In the genomic region with DNA sequence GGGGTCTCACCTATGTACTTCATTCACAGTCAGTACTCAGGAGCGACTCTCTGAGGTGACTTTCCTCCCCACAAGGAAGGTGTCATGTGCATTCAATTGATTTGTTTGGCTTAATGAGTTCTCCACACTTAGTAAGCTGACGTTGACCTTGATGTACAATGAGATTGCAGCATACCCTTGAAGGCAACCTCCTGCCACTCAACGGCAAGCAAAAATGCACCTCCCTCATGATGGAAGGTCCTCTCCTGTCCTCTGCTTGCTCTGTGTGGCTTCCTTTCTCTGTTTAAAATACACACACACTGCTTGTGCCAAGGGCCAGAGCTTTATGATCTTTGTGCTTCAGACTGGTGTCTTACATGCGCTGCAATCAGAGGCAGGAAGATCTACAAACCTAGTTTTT, we compare ENCODE assay signal across 31 mouse cellular contexts. TPM values are rescaled to one million over a fixed set of nuclear protein-coding genes. Genes with fewer than 3 reads are reported as not detected.
"Had no signal": no experiment of that assay in that cellular context is flagged by ENCODE, and none has a peak within 500 bp of the region (broad histone marks: within the 10 kb centered on the region; RNA-seq: fewer than 3 reads in every experiment).

No protein-coding gene starts in this region.

- DNase-seq: kidney, adult 2 months; kidney, postnatal 25 days; layer of hippocampus, adult 9-11 months; liver; liver, postnatal 0 days; lung, embryonic 14.5 days; lung, postnatal 36 days; midbrain, embryonic 14.5 days; right cerebral cortex, adult 18-20 months; right cerebral cortex, postnatal 14 days; right cerebral cortex, postnatal 4 days; thymus, adult 2 months; thymus, postnatal 14 days; thymus, postnatal 4 days had no signal

- H3K36me3 ChIP-seq: limb, embryonic 10.5 days; limb, embryonic 13.5 days; stomach, embryonic 15.5 days had no signal

- H3K4me1 ChIP-seq: limb, embryonic 10.5 days; limb, embryonic 13.5 days; stomach, embryonic 15.5 days had no signal

- H3K4me3 ChIP-seq: layer of hippocampus, adult 2 months; limb, embryonic 10.5 days; limb, embryonic 13.5 days; stomach, embryonic 15.5 days had no signal

- H3K4me2 ChIP-seq: limb, embryonic 13.5 days; lung, embryonic 14.5 days; midbrain, embryonic 11.5 days; stomach, embryonic 15.5 days had no signal

- H3K9ac ChIP-seq: limb, embryonic 13.5 days; liver, embryonic 14.5 days; liver, postnatal 0 days; lung, embryonic 14.5 days; stomach, embryonic 15.5 days had no signal

- H3K9me3 ChIP-seq: limb, embryonic 10.5 days; limb, embryonic 13.5 days; stomach, embryonic 15.5 days had no signal

- ATAC-seq: liver, postnatal 0 days had no signal

- H3K27me3 ChIP-seq: limb, embryonic 13.5 days; stomach, embryonic 15.5 days had no signal

- H3K27ac ChIP-seq: kidney, postnatal 0 days; layer of hippocampus, adult 2 months; limb, embryonic 10.5 days; limb, embryonic 13.5 days; liver, embryonic 14.5 days; stomach, embryonic 15.5 days had no signal

RNA-seq across cellular contexts. Expression of gene Khdc1a, which starts 44.8 kb away (rescaled TPM):
- total RNA-seq: layer of hippocampus, adult 2 months; layer of hippocampus, postnatal 25 days; left cerebral cortex, adult 18-20 months; left cerebral cortex, postnatal 25 days; megakaryocyte-erythroid progenitor cell, adult 5-6 weeks; midbrain, postnatal 0 days had no signal
- polyA plus RNA-seq: kidney, embryonic 14.5 days; kidney, postnatal 0 days; large intestine, adult 2 months; limb, embryonic 10.5 days; limb, embryonic 13.5 days; liver, embryonic 14.5 days; liver, postnatal 0 days; lung, embryonic 14.5 days; lung, postnatal 0 days; midbrain, embryonic 11.5 days; midbrain, embryonic 14.5 days; midbrain, postnatal 0 days; neural tube, embryonic 11.5 days; neural tube, embryonic 14.5 days; stomach, embryonic 15.5 days had no signal
